ENCODE assay signal across 14 mouse cellular contexts in the genomic region with DNA sequence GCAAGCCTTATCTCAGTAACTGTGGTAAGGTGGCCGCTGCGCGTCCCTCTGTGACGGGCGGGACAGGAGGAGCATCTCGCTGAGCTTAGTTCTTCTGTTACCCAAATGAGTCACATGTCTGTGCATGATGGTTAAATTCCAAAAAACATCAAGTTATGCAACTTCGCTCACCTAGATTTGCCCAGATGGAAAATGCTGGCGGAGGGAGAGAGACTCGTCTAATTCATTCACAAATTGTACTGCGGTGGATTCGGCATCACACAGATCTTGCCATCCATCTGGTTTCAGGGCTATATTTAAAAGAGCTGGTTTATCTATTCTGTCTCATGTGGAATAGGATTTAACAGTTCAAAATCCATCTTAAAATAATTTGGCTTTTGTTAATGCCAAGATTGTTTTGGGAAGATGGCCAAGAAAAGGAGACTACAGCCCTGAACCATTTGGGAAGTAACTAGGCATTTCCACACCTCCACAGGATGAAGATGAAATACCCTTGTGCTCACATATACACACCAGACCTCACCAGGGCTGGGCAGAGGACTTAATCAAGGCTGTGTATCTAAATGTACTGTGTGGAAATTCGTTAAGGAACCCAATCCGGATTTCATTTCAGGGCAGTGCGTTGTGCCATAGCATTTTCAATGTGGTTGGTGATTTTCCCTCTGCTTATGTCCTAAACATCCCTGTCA.
DNase-seq lines count a peak whose midpoint lies in the region.
"Had no signal": no experiment of that assay in that cellular context is flagged by ENCODE, and none has a peak within 500 bp of the region (broad histone marks: within the 10 kb centered on the region; RNA-seq: fewer than 3 reads in every experiment).

No protein-coding gene starts in this region.

- peaks cover 16% of the 10 kb centered on the region for H3K9me3 ChIP-seq in hindbrain, embryonic 10.5 days

- intact Hi-C loops in heart, postnatal 10 days (cut with DNase I), result no loop called here

- H3K27me3 ChIP-seq in hindbrain, embryonic 10.5 days (ENCODE audit: insufficient read depth, poor library complexity, severe bottlenecking), result no peaks in the 10 kb centered on the region

- no peak overlapping the region for H3K4me3 ChIP-seq in hindbrain, embryonic 10.5 days
- H3K4me3 ChIP-seq: heart, adult 2 months had no signal

- peak; percentile 76 to 91 for DNase-seq in layer of hippocampus, adult 18-20 months (ENCODE audit: low spot score in 2 of 2)
- no peak for DNase-seq in layer of hippocampus, postnatal 10 days (ENCODE audit: low spot score in 2 of 2)
- DNase-seq in cerebellum, adult 8-10 months, result peak; percentile 64
- peak; percentile 83 for DNase-seq in layer of hippocampus, adult 8-10 months (ENCODE audit: low spot score in 2 of 2)
- DNase-seq in right cerebral cortex, postnatal 10 days (ENCODE audit: low spot score in 2 of 2), result peak; percentile 70 to 86
- DNase-seq in hindbrain, embryonic 10.5 days (ENCODE audit: low spot score), result no peak
- no peak for DNase-seq in retina, postnatal 1 day
- no peak for DNase-seq in heart, postnatal 10 days
- DNase-seq: adrenal gland, postnatal 14 days; heart, adult 2 months; heart, postnatal 36 days; kidney, postnatal 10 days; lung, postnatal 36 days had no signal

- no peak overlapping the region for H3K27ac ChIP-seq in hindbrain, embryonic 10.5 days
- H3K27ac ChIP-seq: heart, adult 2 months; stomach, postnatal 0 days had no signal

- H3K4me1 ChIP-seq in hindbrain, embryonic 10.5 days (replicated peaks), result no peaks in the 10 kb centered on the region

- 95% methylated on average over 14 of the region's 14 CpGs for WGBS in hindbrain, embryonic 10.5 days

- H3K36me3 ChIP-seq in hindbrain, embryonic 10.5 days, result peaks cover 16% of the 10 kb centered on the region

Comparison
In these comparisons a context has a peak if more than half of its experiments do, and no peak if none do; other contexts are left out.
1. DNase-seq: peak in layer of hippocampus, adult 18-20 months (2 of 2), cerebellum, adult 8-10 months (single experiment), layer of hippocampus, adult 8-10 months (2 of 2) and right cerebral cortex, postnatal 10 days (2 of 2); none in layer of hippocampus, postnatal 10 days (0 of 2), hindbrain, embryonic 10.5 days (single experiment), retina, postnatal 1 day (single experiment) and heart, postnatal 10 days (0 of 2).